Mouse (Mus musculus): ENCODE data around the gene Mid1ip1. TPM values are rescaled to one million over a fixed set of nuclear protein-coding genes. Genes with fewer than 3 reads are reported as not detected.
A peak's percentile ranks its signal among the peaks of the same experiment; 100 is the strongest.

Mid1ip1 gene
- total RNA-seq (2021): 10 to 100 TPM; 25.5 to 38.5 TPM

DNA sequence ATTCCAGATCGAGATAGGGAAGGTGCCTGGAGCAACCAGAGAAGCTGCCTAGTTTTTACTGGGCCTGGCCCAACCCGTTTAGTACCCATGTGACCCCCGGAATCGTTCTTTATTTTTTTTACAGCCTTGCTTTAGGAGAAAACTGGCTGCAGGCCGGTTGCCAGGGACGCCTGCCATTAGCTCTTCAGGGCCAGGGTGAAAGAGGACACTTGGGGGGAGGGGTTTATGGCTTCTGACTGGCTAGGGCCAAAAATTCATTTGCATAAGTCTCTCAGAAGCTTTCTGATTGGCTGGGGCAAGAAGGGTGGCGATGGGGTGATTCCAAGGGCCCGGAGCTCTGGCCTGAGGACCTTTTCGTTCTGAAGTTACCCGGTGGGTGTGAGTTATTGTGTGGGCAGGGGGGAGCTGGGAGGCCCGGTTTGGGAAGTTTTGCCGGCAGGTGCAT is at the start of gene Mid1ip1:
Gene Mid1ip1 (plus strand): TSS at position 318 of the 445 bp plus-strand sequence.
- intact Hi-C loops (cut with DNase I): loop anchor here (5.0 to 10.0 kb wide), 4 partner anchors 110 to 373 kb away; no protein-coding TSS in a partner anchor
- peak; percentile 91 for DNase-seq

DNA sequence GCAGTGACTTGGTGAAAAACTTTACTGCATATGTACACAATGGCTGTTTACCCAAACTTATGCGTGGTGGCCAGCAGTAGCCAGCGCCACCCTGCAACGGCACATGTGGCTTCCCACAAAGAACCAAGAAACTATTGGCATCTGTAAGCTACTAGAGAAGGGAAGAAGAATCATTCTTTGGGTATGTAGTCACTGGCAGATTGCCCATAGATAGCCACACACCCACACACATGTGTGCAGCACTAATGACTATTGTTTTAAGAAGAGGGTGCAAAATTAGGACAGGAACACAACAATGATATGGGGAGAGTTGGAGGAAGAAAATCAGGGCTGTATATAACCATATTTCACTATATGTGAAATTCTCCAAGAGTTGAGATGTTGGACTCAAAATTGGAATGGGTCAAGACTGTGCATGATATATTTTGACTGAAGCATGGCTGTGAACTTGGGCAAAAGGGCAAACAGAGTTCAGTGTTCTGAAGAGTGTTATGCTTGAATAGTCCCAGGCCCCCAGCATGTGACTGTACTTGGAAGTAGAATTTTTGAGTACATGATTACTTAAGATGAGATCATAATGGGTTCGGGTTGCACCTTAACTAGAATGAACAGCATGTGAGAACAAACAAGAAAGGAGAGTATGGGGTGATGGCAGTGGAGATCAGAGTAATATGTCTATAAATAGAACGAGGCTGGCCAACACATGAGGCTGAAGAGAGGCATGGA is 20.2 kb upstream of the Mid1ip1 start:
- no peak for DNase-seq
- intact Hi-C loops (cut with DNase I): no loop called here

GRCm38 (mm10) chrX:10706728-10707127 is 8.1 kb upstream of the Mid1ip1 start:
- intact Hi-C loops (cut with DNase I): no loop called here
- no peak for DNase-seq

DNA sequence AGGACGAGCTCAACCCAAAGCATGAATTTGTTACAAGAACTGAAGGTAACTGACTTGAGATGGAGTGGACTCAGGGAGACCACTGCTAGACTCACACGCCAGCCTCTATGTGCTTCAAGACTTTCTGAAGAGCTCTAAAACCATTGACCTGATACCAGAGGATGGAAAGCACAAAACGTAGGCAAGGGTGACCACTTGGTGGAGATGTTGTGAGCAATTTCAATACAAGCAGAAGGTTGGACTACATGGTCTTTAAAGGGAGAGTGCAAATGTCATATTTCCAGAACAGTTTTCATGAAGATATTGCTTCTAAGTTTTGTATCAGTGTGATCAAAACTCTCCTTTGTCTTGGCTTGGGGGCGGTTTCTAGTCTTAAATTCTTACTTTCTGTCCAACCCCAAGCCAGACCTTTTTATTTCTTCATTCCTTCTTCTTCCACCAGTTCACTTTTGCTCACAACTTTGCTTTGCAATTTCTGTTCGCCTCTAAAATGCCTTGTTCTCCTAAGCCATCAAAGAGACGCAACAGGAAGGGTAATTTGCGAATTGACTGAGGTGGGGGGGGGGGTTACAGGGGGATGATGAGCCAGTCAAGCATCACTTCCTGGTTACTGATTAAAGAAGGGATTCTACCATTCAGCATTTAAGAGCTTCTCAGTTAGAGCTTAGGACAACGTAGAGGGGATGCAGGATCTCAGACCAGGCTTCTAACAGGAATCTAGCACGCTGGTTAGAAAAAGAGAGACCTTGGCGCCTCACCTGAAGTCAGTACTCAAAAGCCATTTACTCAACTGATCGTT is 775 bp upstream of the Mid1ip1 start:
- intact Hi-C loops (cut with DNase I): loop anchor here (5.0 to 10.0 kb wide), 3 partner anchors 111 to 373 kb away; no protein-coding TSS in a partner anchor
- DNase-seq: peak; percentile 29 to 42

DNA sequence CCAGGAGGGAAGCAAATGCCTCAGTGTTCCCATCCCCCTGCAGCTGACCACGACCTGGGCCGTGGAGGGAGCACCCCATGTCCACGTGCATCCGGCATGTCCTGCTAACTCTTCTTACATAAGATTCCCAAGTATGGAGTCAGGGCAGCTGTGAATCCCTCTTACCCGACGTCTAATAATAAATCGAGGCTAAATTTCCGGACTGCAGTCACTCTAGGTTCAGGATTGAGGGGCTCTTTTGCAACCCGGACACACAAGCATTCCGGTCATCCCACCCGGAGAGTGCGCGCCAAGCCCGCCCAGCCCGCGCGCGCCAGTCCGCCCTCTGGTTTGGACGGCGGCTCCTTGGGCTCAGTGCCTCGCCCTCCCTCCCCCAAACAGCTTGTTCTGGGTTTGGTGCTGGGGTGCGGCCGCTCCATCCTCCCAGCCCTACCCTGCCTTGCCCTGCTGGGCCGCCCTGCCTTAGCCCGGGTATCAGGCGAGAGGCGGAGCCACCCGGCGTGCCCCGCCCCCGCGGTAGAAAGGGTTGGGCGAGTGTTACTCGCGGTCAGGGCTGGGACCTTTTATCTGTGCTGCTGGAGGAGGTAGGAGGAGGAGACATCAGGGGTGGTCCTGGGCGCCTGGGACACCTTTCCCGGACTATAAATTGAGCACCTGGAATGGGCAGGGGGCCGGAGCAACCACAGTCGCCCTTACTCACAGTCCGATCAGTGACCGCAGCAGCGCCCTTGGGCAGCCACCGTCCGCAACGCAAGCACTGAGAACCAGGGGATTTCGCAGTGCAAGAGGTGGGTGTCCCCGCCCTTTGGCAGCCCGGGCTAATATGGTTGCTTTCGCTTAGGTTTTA is 2.3 kb downstream of the Mid1ip1 start:
- peak; percentile 87 to 89 for DNase-seq
- intact Hi-C loops (cut with DNase I): loop anchor here (5.0 to 10.0 kb wide), 2 partner anchors 108 to 140 kb away; no protein-coding TSS in a partner anchor

DNA sequence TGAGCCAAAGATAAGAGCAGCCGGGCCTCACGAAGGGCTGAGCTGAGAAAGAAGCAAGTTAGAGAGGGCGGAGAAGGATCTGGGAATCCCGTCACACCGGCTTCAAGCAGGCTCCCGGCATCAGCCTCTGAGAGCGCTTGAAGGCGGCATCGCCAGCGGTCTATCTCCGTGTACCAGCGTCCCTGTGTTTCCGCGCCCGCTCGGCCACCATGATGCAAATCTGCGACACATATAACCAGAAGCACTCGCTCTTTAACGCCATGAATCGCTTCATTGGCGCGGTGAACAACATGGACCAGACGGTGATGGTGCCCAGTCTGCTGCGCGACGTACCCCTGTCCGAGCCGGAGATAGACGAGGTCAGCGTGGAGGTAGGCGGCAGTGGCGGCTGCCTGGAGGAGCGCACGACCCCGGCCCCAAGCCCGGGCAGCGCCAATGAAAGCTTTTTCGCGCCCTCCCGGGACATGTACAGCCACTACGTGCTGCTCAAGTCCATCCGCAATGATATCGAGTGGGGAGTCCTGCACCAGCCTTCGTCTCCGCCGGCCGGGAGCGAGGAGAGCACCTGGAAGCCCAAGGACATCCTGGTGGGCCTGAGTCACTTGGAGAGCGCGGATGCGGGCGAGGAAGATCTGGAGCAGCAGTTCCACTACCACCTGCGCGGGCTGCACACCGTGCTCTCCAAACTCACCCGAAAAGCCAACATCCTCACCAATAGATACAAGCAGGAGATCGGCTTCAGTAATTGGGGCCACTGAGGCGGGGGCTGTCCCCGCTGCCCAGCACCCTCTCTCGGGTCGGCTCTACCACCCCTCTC is 3.4 kb downstream of the Mid1ip1 start:
- DNase-seq: peak; percentile 38 to 39
- intact Hi-C loops (cut with DNase I): loop anchor here (5.0 to 10.0 kb wide), 2 partner anchors 107 to 139 kb away; no protein-coding TSS in a partner anchor

- peak; percentile 63 to 67 for DNase-seq
- intact Hi-C loops (cut with DNase I): loop anchor here (5.0 to 10.0 kb wide), 2 partner anchors 106 to 138 kb away; no protein-coding TSS in a partner anchor
Measured at GRCm38 (mm10) chrX:10718838-10719539, 4.2 kb downstream of the Mid1ip1 start.

GRCm38 (mm10) chrX:10720391-10720790 is 5.6 kb downstream of the Mid1ip1 start:
- DNase-seq: no peak
- intact Hi-C loops (cut with DNase I): no loop called here

GRCm38 (mm10) chrX:10724571-10724970 is 9.8 kb downstream of the Mid1ip1 start:
- no peak for DNase-seq
- intact Hi-C loops (cut with DNase I): no loop called here

DNA sequence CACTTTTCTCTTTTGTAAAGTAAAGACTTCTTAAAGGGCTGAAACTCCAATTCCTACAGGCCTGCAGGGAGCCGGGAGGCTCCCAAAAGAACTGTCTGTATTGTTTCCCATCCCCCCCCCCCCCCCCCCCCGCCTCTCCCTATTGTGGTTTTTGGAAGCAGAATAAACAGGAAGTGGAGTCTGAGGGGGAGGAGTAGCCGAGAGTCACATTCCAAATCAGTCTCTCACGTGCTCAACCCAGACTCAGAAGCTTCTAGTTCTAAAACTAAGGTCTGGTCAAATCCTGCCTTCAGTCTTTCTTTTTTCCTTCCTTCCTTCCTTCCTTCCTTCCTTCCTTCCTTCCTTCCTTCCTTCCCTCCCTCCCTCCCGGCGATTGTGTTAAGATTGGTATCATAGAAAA is 14.7 kb downstream of the Mid1ip1 start:
- intact Hi-C loops (cut with DNase I): no loop called here
- DNase-seq: peak in 1 of 2 experiments; percentile 15

DNA sequence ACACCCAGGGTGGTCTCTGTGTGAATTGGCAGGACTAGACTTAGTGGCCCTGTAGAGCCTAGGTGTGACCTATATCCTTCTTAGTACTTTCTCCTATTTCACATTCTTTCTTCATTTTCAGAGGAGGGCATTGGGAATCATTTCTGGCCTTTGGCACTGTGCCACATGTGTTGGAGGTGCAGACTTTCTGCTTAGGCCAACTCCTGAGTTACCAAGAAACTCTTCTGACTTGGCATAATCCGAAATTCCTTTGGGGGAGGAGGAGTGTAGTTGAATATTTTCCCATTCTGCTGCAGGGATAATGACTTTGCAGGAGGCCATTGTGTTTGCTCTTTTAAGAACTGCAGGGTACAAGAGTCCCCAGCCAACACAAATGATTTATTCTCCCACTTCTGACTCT is 19.6 kb downstream of the Mid1ip1 start:
- DNase-seq: peak; percentile 26 to 53
- intact Hi-C loops (cut with DNase I): no loop called here

DNA sequence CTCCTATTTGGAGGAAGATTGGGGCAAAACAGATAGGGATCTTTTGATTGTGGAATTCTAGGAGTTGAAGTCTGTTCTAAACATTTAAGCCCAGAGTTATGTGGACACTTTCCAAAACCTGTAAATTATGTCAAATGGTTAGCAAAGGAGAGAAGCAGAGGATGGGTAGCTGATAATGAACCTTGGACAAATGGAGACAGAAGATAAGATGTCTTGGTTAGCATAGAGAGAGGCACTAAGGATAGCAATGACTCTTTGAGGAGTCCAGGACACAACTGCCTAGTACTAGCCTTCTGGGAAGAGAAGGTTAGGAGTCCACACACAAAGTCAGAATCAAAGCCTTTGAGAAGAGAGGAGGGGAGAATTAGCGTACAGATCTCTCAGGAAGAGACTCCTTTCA is 20.1 kb downstream of the Mid1ip1 start:
- intact Hi-C loops (cut with DNase I): no loop called here
- no peak for DNase-seq

- peak; percentile 25 to 28 for DNase-seq
- intact Hi-C loops (cut with DNase I): no loop called here
Measured at GRCm38 (mm10) chrX:10758866-10759265, 44.1 kb downstream of the Mid1ip1 start.

GRCm38 (mm10) chrX:10763476-10764016 is 48.7 kb downstream of the Mid1ip1 start:
- intact Hi-C loops (cut with DNase I): no loop called here
- DNase-seq: no peak

Other genes starting within 250 kb of the Mid1ip1 start
- gene Tspan7, start 229.9 kb upstream of the Mid1ip1 start, total RNA-seq (2021): 100 to 1,000 TPM; 132 to 134 TPM